11 mouse cellular contexts compared by ENCODE assay signal in the genomic region with DNA sequence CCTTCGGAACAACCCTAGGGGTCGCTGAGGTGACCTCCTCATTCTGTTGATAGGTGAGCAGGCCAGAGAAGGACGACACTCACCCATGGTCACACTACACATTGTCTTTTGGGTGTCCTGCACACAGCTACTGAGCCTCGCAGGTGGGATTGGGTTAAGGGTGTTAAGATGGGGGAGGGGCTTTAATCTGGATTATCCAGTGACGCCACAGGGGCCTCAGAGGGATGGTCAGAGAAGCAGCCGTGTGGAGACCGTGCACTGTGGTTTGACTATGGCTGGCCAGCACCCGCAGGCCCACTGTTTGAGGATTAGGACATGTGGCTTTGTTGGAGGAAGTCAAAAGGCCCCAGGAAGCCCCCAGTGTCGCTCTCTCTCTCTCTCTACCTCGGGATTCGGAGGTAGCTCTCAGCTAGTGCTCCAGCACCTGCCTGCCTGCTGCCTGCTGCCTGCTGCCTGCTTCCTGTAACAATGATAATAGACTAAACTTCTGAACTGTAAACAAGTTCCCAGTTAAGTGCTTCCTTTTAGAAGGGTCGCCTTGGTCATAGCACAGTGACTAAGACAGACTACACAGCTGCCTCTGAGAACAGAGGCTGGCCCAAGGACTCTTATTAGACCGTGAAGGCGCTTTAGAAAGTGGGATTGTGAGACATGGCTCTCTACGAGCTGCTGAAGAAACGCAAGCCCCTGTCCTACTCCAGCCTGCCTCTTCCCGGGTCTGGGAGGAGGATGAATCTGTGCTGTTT. TPM values are rescaled to one million over a fixed set of nuclear protein-coding genes. Genes with fewer than 3 reads are reported as not detected.
A peak's percentile ranks its signal among the peaks of the same experiment; 100 is the strongest.
DNase-seq lines count a peak whose midpoint lies in the region; ATAC-seq and TF ChIP-seq lines count a peak whose summit lies in the region.
"Had no signal": no experiment of that assay in that cellular context is flagged by ENCODE, and none has a peak within 500 bp of the region (broad histone marks: within the 10 kb centered on the region; RNA-seq: fewer than 3 reads in every experiment).

No protein-coding gene starts in this region.

- DNase-seq in forebrain, embryonic 11.5 days (ENCODE audit: low spot score): no peak
- DNase-seq in lung, postnatal 25 days (ENCODE audit: low spot score): no peak
- no peak for DNase-seq in layer of hippocampus, adult 9-11 months
- no peak for DNase-seq in kidney, adult 8-10 months
- DNase-seq: cerebellum, adult 9-11 months; gastrocnemius, adult 2 months had no signal

- no peak overlapping the region for H3K27ac ChIP-seq in forebrain, embryonic 11.5 days (ENCODE audit: low read depth, low read length)
- H3K27ac ChIP-seq in forebrain, embryonic 13.5 days: no peak overlapping the region
- H3K27ac ChIP-seq in lung, embryonic 15.5 days: peak overlapping the region; percentile 51
- peak overlapping the region; percentile 23; the same call in 1 of the 2 replicates for H3K27ac ChIP-seq in intestine, embryonic 15.5 days
- peak overlapping the region; percentile 72 for H3K27ac ChIP-seq in small intestine, adult 2 months (ENCODE audit: insufficient read depth, low read depth, low read length)
- H3K27ac ChIP-seq: gastrocnemius, adult 2 months; neural tube, embryonic 12.5 days had no signal

- WGBS in forebrain, embryonic 11.5 days: 28% methylated on average over 17 of the region's 17 CpGs
- 25% methylated on average over 17 of the region's 17 CpGs for WGBS in forebrain, embryonic 13.5 days
- 36% methylated on average over 17 of the region's 17 CpGs for WGBS in lung, embryonic 15.5 days
- WGBS in intestine, embryonic 15.5 days: 49% methylated on average over 17 of the region's 17 CpGs
- 65% methylated on average over 17 of the region's 17 CpGs for WGBS in small intestine, adult 2 months

- H3K9me3 ChIP-seq in forebrain, embryonic 11.5 days (ENCODE audit: control insufficient read depth, low read length): no peaks in the 10 kb centered on the region
- H3K9me3 ChIP-seq in forebrain, embryonic 13.5 days (replicated peaks): no peaks in the 10 kb centered on the region
- no peaks in the 10 kb centered on the region for H3K9me3 ChIP-seq in lung, embryonic 15.5 days
- no peaks in the 10 kb centered on the region for H3K9me3 ChIP-seq in intestine, embryonic 15.5 days
- H3K9me3 ChIP-seq: neural tube, embryonic 12.5 days had no signal

- no peak overlapping the region for H3K4me3 ChIP-seq in forebrain, embryonic 11.5 days (ENCODE audit: low read depth, low read length)
- H3K4me3 ChIP-seq in forebrain, embryonic 13.5 days: no peak overlapping the region
- no peak overlapping the region for H3K4me3 ChIP-seq in lung, embryonic 15.5 days
- H3K4me3 ChIP-seq in intestine, embryonic 15.5 days (replicated peaks): no peak overlapping the region
- no peak overlapping the region for H3K4me3 ChIP-seq in small intestine, adult 2 months (ENCODE audit: low read depth, low read length)
- H3K4me3 ChIP-seq: gastrocnemius, adult 2 months; neural tube, embryonic 12.5 days had no signal

- no peaks in the 10 kb centered on the region for H3K36me3 ChIP-seq in forebrain, embryonic 11.5 days (ENCODE audit: control insufficient read depth, insufficient read depth, low read length)
- H3K36me3 ChIP-seq in forebrain, embryonic 13.5 days (ENCODE audit: poor library complexity, severe bottlenecking): no peaks in the 10 kb centered on the region
- peaks cover 10% of the 10 kb centered on the region; the same call in 1 of the 2 replicates for H3K36me3 ChIP-seq in lung, embryonic 15.5 days
- H3K36me3 ChIP-seq in intestine, embryonic 15.5 days: no peaks in the 10 kb centered on the region
- 0 out of 2 replicates have a peak, but pooled peaks cover 3% of the 10 kb centered on the region for H3K36me3 ChIP-seq in small intestine, adult 2 months (ENCODE audit: control insufficient read depth, insufficient read depth, low read length)
- H3K36me3 ChIP-seq: neural tube, embryonic 12.5 days had no signal

- 0 out of 2 replicates have a peak, but pooled peaks have one; percentile 30 for ATAC-seq in forebrain, embryonic 11.5 days (replicated peaks; ENCODE audit: low FRiP score)
- ATAC-seq in forebrain, embryonic 13.5 days: no peak
- peak; percentile 11; the same call in 1 of the 2 replicates for ATAC-seq in lung, embryonic 15.5 days (ENCODE audit: borderline replicate concordance, extremely low read depth, low FRiP score, low TSS enrichment)
- no peak for ATAC-seq in intestine, embryonic 15.5 days

- no peaks in the 10 kb centered on the region for H3K4me1 ChIP-seq in forebrain, embryonic 11.5 days (replicated peaks; ENCODE audit: control insufficient read depth, insufficient read depth, low read length)
- peaks cover 27% of the 10 kb centered on the region for H3K4me1 ChIP-seq in forebrain, embryonic 13.5 days
- H3K4me1 ChIP-seq in lung, embryonic 15.5 days: peaks cover 50% of the 10 kb centered on the region
- H3K4me1 ChIP-seq in intestine, embryonic 15.5 days (replicated peaks): peaks cover 24% of the 10 kb centered on the region
- H3K4me1 ChIP-seq in small intestine, adult 2 months (ENCODE audit: control insufficient read depth, insufficient read depth, insufficient read length, low read length): peaks cover 33% of the 10 kb centered on the region

- H3K9ac ChIP-seq in forebrain, embryonic 11.5 days (ENCODE audit: low read length): no peak overlapping the region
- H3K9ac ChIP-seq in forebrain, embryonic 13.5 days: no peak overlapping the region
- 0 out of 2 replicates have a peak overlapping the region, but pooled peaks have one; percentile 8 for H3K9ac ChIP-seq in lung, embryonic 15.5 days
- no peak overlapping the region for H3K9ac ChIP-seq in intestine, embryonic 15.5 days
- H3K9ac ChIP-seq: neural tube, embryonic 12.5 days had no signal

- no peak overlapping the region for H3K4me2 ChIP-seq in forebrain, embryonic 11.5 days (ENCODE audit: low read depth, low read length, severe bottlenecking)
- no peak overlapping the region for H3K4me2 ChIP-seq in forebrain, embryonic 13.5 days
- no peak overlapping the region for H3K4me2 ChIP-seq in lung, embryonic 15.5 days
- H3K4me2 ChIP-seq in intestine, embryonic 15.5 days (replicated peaks): no peak overlapping the region
- H3K4me2 ChIP-seq: neural tube, embryonic 12.5 days had no signal

- H3K27me3 ChIP-seq in forebrain, embryonic 11.5 days (ENCODE audit: control insufficient read depth, insufficient read depth, low read length): no peaks in the 10 kb centered on the region
- no peaks in the 10 kb centered on the region for H3K27me3 ChIP-seq in forebrain, embryonic 13.5 days
- no peaks in the 10 kb centered on the region for H3K27me3 ChIP-seq in lung, embryonic 15.5 days
- H3K27me3 ChIP-seq in intestine, embryonic 15.5 days (replicated peaks): no peaks in the 10 kb centered on the region
- H3K27me3 ChIP-seq in small intestine, adult 2 months (ENCODE audit: control insufficient read depth, insufficient read depth, low read length): no peaks in the 10 kb centered on the region
- H3K27me3 ChIP-seq: neural tube, embryonic 12.5 days had no signal

- no peak for TF ChIP-seq CTCF in small intestine, adult 2 months (IDR thresholded peaks at IDR 0.05; ENCODE audit: extremely low read depth, insufficient read length, insufficient replicate concordance, low read depth, low read length)

- TF ChIP-seq POLR2A in small intestine, adult 2 months (IDR thresholded peaks at IDR 0.05; ENCODE audit: low read depth, low read length): no peak

RNA-seq across cellular contexts. Expression of a gene that starts 14.1 kb away (rescaled TPM):
- polyA plus RNA-seq in forebrain, embryonic 11.5 days (2014; fragmentation: Nextera tagmentation; extraction: Ambion mirVana): 7.4 and 7.9 TPM in 2 replicates
- polyA plus RNA-seq in forebrain, embryonic 13.5 days (2015; fragmentation: Nextera tagmentation; extraction: Ambion mirVana): 2.6 and 2.7 TPM in 2 replicates
- 21.8 and 24.9 TPM in 2 replicates for polyA plus RNA-seq in lung, embryonic 15.5 days (2015; fragmentation: Nextera tagmentation; extraction: Ambion mirVana)
- 15.9 and 18.6 TPM in 2 replicates for polyA plus RNA-seq in intestine, embryonic 15.5 days (2015; fragmentation: Nextera tagmentation; extraction: Ambion mirVana)
- polyA plus RNA-seq in small intestine, adult 2 months (2012; rRNA removed): 10.8 and 11.2 TPM in 2 replicates

RNA-seq across cellular contexts. Expression of a gene that starts 49.6 kb away (rescaled TPM):
- polyA plus RNA-seq in forebrain, embryonic 11.5 days (2014; fragmentation: Nextera tagmentation; extraction: Ambion mirVana): 5.2 and 5.3 TPM in 2 replicates
- 1.6 TPM in 2 replicates for polyA plus RNA-seq in forebrain, embryonic 13.5 days (2015; fragmentation: Nextera tagmentation; extraction: Ambion mirVana)
- 3.0 and 3.3 TPM in 2 replicates for polyA plus RNA-seq in lung, embryonic 15.5 days (2015; fragmentation: Nextera tagmentation; extraction: Ambion mirVana)
- polyA plus RNA-seq in intestine, embryonic 15.5 days (2015; fragmentation: Nextera tagmentation; extraction: Ambion mirVana): 3.0 TPM in 2 replicates
- 2.8 and 3.7 TPM in 2 replicates for polyA plus RNA-seq in small intestine, adult 2 months (2012; rRNA removed)

Comparison
In these comparisons a context has a peak if more than half of its experiments do, and no peak if none do; other contexts are left out.
1. ATAC-seq: peak in forebrain, embryonic 11.5 days (single experiment) and lung, embryonic 15.5 days (single experiment); none in forebrain, embryonic 13.5 days (single experiment) and intestine, embryonic 15.5 days (single experiment).
2. H3K27ac ChIP-seq: peak in lung, embryonic 15.5 days (single experiment), intestine, embryonic 15.5 days (single experiment) and small intestine, adult 2 months (single experiment); none in forebrain, embryonic 11.5 days (single experiment) and forebrain, embryonic 13.5 days (single experiment).